Mouse (Mus musculus) lung, embryonic 16.5 days (tissue): ENCODE data around the gene Cnpy3. TPM values are rescaled to one million over a fixed set of nuclear protein-coding genes. Genes with fewer than 3 reads are reported as not detected.
A peak's percentile ranks its signal among the peaks of the same experiment; 100 is the strongest.

Experiments used
- ATAC-seq: fragments of 200-750 bp; cut with Nextera tagmentation; 2 replicates; pipeline ENCODE4 v1.8.0; 2017; ENCODE audit warnings: low read depth, mild to moderate bottlenecking, moderate library complexity
- H3K27ac ChIP-seq: fragments of 300-500 bp; sonication (generic); 2 replicates; pipeline ENCODE4 v1.5.1; 2014; ENCODE audit warnings: mild to moderate bottlenecking, control low read depth, low read length
- H3K27me3 ChIP-seq: fragments of 300-500 bp; sonication (generic); 2 replicates; pipeline ENCODE4 v1.6.1; 2014; ENCODE audit warnings: low read depth, low read length, mixed read lengths; ENCODE audit not compliant: control insufficient read depth, insufficient read depth
- H3K36me3 ChIP-seq: fragments of 300-500 bp; sonication (generic); 2 replicates; pipeline ENCODE4 v1.6.1; 2014; ENCODE audit warnings: low read length; ENCODE audit not compliant: control insufficient read depth, insufficient read depth
- H3K4me1 ChIP-seq: fragments of 300-500 bp; sonication (generic); replicated peaks from 2 replicates; pipeline ENCODE4 v1.6.1; 2014; ENCODE audit warnings: low read length, mixed read lengths; ENCODE audit not compliant: control insufficient read depth, insufficient read depth
- H3K4me2 ChIP-seq: fragments of 300-500 bp; sonication (generic); 2 replicates; pipeline ENCODE4 v1.6.1; 2014; ENCODE audit warnings: low read depth, low read length, control low read depth
- H3K4me3 ChIP-seq: fragments of 300-500 bp; sonication (generic); 2 replicates; pipeline ENCODE4 v1.5.1; 2014; ENCODE audit warnings: mild to moderate bottlenecking, low read length, control low read depth
- H3K9ac ChIP-seq: fragments of 300-500 bp; sonication (generic); 2 replicates; pipeline ENCODE4 v1.6.1; 2014; ENCODE audit warnings: low read length, control low read depth
- H3K9me3 ChIP-seq: fragments of 300-500 bp; sonication (generic); 2 replicates; pipeline ENCODE4 v1.6.1; 2016; ENCODE audit warnings: low read length; ENCODE audit not compliant: control insufficient read depth
- WGBS: fragments of 180-500 bp; shearing (Covaris S2); extraction: QIAGEN DNeasy Blood & Tissue Kit; methylation state at CpG from one replicate; pipeline ENCODE4 v1.1.7; 2014; 5-methylcytosine and 5-hydroxymethylcytosine counted together
- polyA plus RNA-seq: library from polyadenylated mRNA; unstranded; fragments of >200 nt; fragmentation: Nextera tagmentation; extraction: Ambion mirVana; gene quantifications from 2 replicates; pipeline ENCODE4 v1.2.1, GENCODE M21; 2015

Cnpy3 gene
- polyA plus RNA-seq, 1 experiment from 2014 or later = 79.0 TPM

GRCm38 (mm10) chr17:46782341-46783221 lies 30.6 kb upstream of the Cnpy3 start, which contains the start of gene Rpl7l1:
Gene Rpl7l1 (minus strand): TSS chr17:46782672.
- Histone ChIP-seq H3K4me3 (peak within 1 kb of the TSS; percentile 77), H3K4me1 (peaks cover 6% of the 10 kb centered on the region)
- WGBS = under 1% methylated on average over 44 of the region's 44 CpGs

DNA sequence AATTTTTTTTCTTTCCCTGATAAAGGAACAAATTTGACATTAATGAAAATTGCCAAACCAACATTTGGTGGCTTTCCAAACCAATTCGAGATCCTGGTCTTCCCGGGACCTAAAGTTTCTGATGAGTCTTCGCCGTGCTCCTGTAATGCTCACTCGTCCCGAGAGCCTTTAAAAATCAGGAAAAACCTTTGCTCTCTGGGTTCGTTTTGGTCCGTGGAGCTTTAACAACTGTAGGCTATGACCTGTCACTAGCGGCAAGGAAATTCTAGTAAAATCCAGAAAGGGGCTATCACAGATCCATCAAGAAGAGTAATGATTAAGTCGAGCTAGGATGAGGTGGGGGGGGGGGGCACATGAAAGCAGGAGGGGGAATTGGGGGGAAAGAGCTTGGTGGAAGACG lies 29.9 kb upstream of the Cnpy3 start:
- H3K9me3 ChIP-seq = no peaks in the 10 kb centered on the region
- H3K27ac ChIP-seq = peak overlapping the region; percentile 88
- H3K36me3 ChIP-seq = peaks cover 37% of the 10 kb centered on the region
- peak; percentile 4; the same call in 1 of the 2 replicates for ATAC-seq
- H3K9ac ChIP-seq = peak overlapping the region; percentile 82
- no peaks in the 10 kb centered on the region for H3K27me3 ChIP-seq
- H3K4me2 ChIP-seq = peak overlapping the region; percentile 74
- peaks cover 6% of the 10 kb centered on the region for H3K4me1 ChIP-seq
- peak overlapping the region; percentile 77 for H3K4me3 ChIP-seq
- WGBS = 2% methylated on average over 11 of the region's 11 CpGs

More at GRCm38 (mm10) chr17:46782341-46783221, 30.6 kb upstream of the Cnpy3 start, which contains the start of gene Rpl7l1:
- Histone ChIP-seq H3K9ac (peak within 1 kb of the TSS; percentile 82), H3K4me2 (peak within 1 kb of the TSS; percentile 74), H3K27me3 (no peaks in the 10 kb centered on the region), H3K9me3 (no peaks in the 10 kb centered on the region), H3K36me3 (peaks cover 30% of the 10 kb centered on the region), H3K27ac (peak within 1 kb of the TSS; percentile 89)
- ATAC-seq = peak; percentile 97

DNA sequence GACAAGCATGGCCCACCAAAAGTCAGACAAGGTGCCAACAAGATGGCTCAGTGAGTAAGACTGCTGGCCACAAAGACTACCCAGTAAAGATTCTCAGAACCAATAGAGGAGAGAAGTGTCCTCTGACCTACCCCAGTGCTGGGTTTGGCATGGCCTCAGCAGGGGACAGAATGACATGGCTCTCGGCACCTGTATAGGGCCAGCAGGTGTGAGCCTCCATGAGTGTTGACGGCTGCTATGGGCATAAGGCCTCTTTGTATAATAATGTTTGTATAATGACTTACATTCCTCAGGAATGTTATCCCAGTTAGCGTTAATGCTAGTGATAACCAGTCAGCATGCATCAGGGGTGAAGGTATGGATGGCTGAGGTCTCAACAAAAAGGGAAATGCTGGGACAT lies 24.1 kb upstream of the Cnpy3 start:
- no peak overlapping the region for H3K9ac ChIP-seq
- no peak overlapping the region for H3K4me3 ChIP-seq
- no peak overlapping the region for H3K4me2 ChIP-seq
- peaks cover 22% of the 10 kb centered on the region for H3K4me1 ChIP-seq
- peaks cover 57% of the 10 kb centered on the region for H3K36me3 ChIP-seq
- H3K27me3 ChIP-seq = no peaks in the 10 kb centered on the region
- no peak for ATAC-seq
- H3K27ac ChIP-seq = peak overlapping the region; percentile 69
- H3K9me3 ChIP-seq = no peaks in the 10 kb centered on the region
- 39% methylated on average over 3 of the region's 3 CpGs for WGBS

DNA sequence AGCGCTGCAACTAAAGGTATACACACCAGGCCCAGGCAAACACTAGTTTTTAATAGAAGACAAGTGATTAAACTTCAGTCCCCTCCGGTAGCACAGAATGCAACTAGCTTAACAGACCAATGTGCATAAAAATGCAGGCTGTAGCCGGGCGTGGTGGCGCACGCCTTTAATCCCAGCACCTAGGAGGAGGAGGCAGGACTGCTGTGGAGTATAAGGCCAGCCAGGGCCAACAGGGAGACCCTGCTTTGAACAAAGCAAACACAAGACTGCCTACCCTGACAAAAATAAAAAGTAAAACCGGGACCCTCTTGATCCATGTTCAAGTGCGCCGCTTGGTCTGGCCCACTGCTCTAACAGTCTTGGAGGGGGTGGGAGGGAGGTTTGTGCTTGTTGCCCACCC lies 23.1 kb upstream of the Cnpy3 start:
- Histone ChIP-seq H3K4me3 (no peak overlapping the region), H3K36me3 (peaks cover 50% of the 10 kb centered on the region), H3K9ac (no peak overlapping the region), H3K4me1 (peaks cover 21% of the 10 kb centered on the region), H3K9me3 (no peaks in the 10 kb centered on the region), H3K27me3 (no peaks in the 10 kb centered on the region), H3K27ac (no peak overlapping the region), H3K4me2 (no peak overlapping the region)
- 85% methylated on average over 9 of the region's 9 CpGs for WGBS
- ATAC-seq = no peak

DNA sequence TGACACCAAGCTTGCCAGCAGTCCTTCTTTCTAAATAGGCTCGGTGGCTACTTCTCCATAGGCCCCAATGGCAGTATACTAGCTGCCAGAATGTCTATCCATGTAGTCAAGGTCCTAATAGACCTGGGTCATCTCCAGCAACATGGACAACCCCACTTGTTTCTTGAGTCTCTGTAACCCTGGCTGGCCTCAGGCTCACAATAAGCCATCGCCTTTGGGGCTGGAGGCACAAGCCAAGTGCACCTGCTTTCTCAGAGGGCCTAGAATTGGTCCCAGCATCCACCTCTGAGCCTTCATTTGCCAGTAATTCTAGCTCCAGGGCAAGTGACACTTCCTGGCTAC lies 22.1 kb upstream of the Cnpy3 start:
- peak overlapping the region; percentile 71 for H3K4me2 ChIP-seq
- 0 out of 2 replicates have a peak overlapping the region, but pooled peaks have one; percentile 6 for H3K4me3 ChIP-seq
- H3K9ac ChIP-seq = no peak overlapping the region
- H3K27ac ChIP-seq = no peak overlapping the region
- H3K27me3 ChIP-seq = no peaks in the 10 kb centered on the region
- 47% methylated on average over 2 of the region's 2 CpGs for WGBS
- H3K4me1 ChIP-seq = peaks cover 21% of the 10 kb centered on the region
- peaks cover 41% of the 10 kb centered on the region for H3K36me3 ChIP-seq
- ATAC-seq = no peak
- no peaks in the 10 kb centered on the region for H3K9me3 ChIP-seq

- H3K4me3 ChIP-seq = peak overlapping the region; percentile 97
- H3K4me2 ChIP-seq = peak overlapping the region; percentile 71
- H3K9ac ChIP-seq = peak overlapping the region; percentile 89
- peak overlapping the region; percentile 90 for H3K27ac ChIP-seq
- peaks cover 36% of the 10 kb centered on the region for H3K36me3 ChIP-seq
- no peaks in the 10 kb centered on the region for H3K27me3 ChIP-seq
- H3K4me1 ChIP-seq = peaks cover 21% of the 10 kb centered on the region
- 6% methylated on average over 19 of the region's 20 CpGs for WGBS
- H3K9me3 ChIP-seq = no peaks in the 10 kb centered on the region
- ATAC-seq = peak; percentile 2; the same call in 1 of the 2 replicates
These were observed 21.5 kb upstream of the Cnpy3 start for GRCm38 (mm10) chr17:46773278-46774130.

DNA sequence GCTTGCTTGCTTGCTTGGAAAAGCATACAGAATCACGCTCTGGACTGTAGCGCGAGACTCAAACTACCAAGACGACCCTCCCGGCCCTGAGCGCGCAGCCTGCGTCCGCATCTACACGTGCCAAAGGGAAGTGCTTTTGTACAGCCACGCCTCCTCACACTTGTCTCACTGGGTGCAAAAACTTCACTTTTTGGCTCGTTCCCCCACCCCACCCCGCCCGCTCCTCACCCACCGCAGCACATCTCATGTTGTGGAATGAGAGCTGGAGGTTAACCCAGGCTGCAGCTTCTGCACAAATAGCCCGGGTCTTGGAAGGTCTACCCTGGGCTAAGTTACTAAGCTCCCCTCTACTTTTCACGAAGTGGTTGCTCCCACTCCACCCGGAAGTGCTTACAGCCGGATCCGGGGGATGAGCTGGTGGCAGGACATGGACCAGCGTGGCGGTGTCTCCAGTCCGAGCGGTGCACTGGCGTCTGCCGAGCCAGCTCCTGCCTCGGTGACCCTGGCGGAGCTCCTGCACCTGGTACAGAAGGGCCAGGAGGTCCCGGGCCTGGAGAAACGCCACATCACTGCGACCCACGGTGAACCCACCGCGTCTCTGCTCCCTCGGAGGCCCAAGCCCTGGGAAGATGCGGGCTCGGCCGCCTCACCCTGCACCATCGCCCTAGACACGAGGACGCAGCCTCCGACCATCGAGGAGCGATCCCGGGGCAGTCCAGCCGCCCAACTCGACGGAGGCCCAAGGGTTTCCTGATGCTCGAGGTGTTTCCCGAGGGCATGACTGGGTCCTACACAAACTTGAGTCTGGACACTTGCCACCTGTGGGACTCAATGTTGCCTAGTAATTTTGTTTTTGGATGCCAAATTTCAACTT lies 20.6 kb upstream of the Cnpy3 start, which contains the start of gene 2310039H08Rik:
Gene 2310039H08Rik (plus strand): TSS at position 232 of the 874 bp plus-strand sequence.
- Histone ChIP-seq H3K27me3 (no peaks in the 10 kb centered on the region), H3K9me3 (no peaks in the 10 kb centered on the region), H3K36me3 (peaks cover 27% of the 10 kb centered on the region), H3K9ac (peak within 1 kb of the TSS; percentile 89), H3K4me3 (peak within 1 kb of the TSS; percentile 97), H3K4me2 (peak within 1 kb of the TSS; percentile 71), H3K27ac (peak within 1 kb of the TSS; percentile 90), H3K4me1 (peaks cover 21% of the 10 kb centered on the region)
- under 1% methylated on average over 50 of the region's 50 CpGs for WGBS
- ATAC-seq = peak; percentile 91

DNA sequence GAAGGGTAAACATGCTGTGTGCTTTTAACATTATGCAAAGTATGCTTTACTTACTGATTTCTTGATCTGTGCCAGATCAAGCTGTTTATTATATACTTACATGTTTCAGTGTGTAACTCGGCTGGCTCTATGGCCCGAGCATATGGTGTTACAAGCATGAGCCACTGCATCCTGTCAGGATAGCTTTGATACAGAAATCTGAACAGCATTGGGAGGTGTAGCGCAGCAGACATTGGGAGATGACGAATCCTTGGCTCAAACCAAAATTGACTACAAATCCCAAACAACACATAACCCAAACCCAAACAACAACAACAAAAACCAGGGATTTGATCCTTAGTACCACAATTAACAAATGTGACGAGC lies 20.0 kb upstream of the Cnpy3 start:
- H3K4me3 ChIP-seq = peak overlapping the region; percentile 97
- H3K9ac ChIP-seq = peak overlapping the region; percentile 89
- H3K4me2 ChIP-seq = peak overlapping the region; percentile 71
- H3K36me3 ChIP-seq = peaks cover 21% of the 10 kb centered on the region
- H3K9me3 ChIP-seq = no peaks in the 10 kb centered on the region
- ATAC-seq = peak; percentile 32
- 2% methylated on average over 5 of the region's 5 CpGs for WGBS
- no peaks in the 10 kb centered on the region for H3K27me3 ChIP-seq
- H3K4me1 ChIP-seq = peaks cover 21% of the 10 kb centered on the region
- peak overlapping the region; percentile 90 for H3K27ac ChIP-seq
